Mouse (Mus musculus): ENCODE results near the gene Masp1. TPM values are rescaled to one million over a fixed set of nuclear protein-coding genes. Genes with fewer than 3 reads are reported as not detected.

The Masp1 gene
- polyA plus RNA-seq (2012; fragmentation: generic; extraction: Trizol) = 16.4 TPM

- no peaks in the 10 kb centered on the region for H3K27me3 ChIP-seq (ENCODE audit: control insufficient read depth, insufficient read depth, insufficient read length)
- H3K4me2 ChIP-seq (ENCODE audit: low read depth) = peak within 1 kb of the TSS; percentile 95
- no peaks in the 10 kb centered on the region for H3K79me2 ChIP-seq (ENCODE audit: control insufficient read depth, insufficient read depth)
- peak within 1 kb of the TSS; percentile 2 for H3ac ChIP-seq (ENCODE audit: control insufficient read depth, insufficient read length)
- H3K4me3 ChIP-seq = peak within 1 kb of the TSS; percentile 50
- no peaks in the 10 kb centered on the region for H3K36me3 ChIP-seq (ENCODE audit: control insufficient read depth, insufficient read depth)
- TF ChIP-seq MAX (IDR thresholded peaks at IDR 0.05; ENCODE audit: low read depth) (no peak), MYOD1 (IDR thresholded peaks at IDR 0.05; ENCODE audit: control insufficient read depth in 1 of 3, insufficient read length in 2 of 3, low read depth in 2 of 3) (no peak), POLR2AphosphoS2 (IDR thresholded peaks at IDR 0.05; ENCODE audit: insufficient read length, low read depth) (peak; percentile 58), SRF (IDR thresholded peaks at IDR 0.05; ENCODE audit: control insufficient read depth, insufficient read length, low read depth) (no peak), MYOG (IDR thresholded peaks at IDR 0.05; ENCODE audit: control insufficient read depth in 1 of 3, insufficient read depth in 1 of 3, insufficient read length in 2 of 3, low read depth in 2 of 3) (peak in 1 of 3 experiments; percentile 31), POLR2A (IDR thresholded peaks at IDR 0.05; ENCODE audit: insufficient read length, low read depth) (peak; percentile 59), E2F4 (IDR thresholded peaks at IDR 0.05; ENCODE audit: insufficient read depth) (no peak)
These were observed at the start of gene Masp1, which contains the start of gene Rtp4 for GRCm38 (mm10) chr16:23520235-23520871. Gene Masp1, minus strand, starts transcription at chr16:23520815. Gene Rtp4, plus strand, starts transcription at chr16:23520291.

- H3K4me3 ChIP-seq = no peak overlapping the region
- no peaks in the 10 kb centered on the region for H3K27me3 ChIP-seq (ENCODE audit: control insufficient read depth, insufficient read depth, insufficient read length)
- H3K4me2 ChIP-seq (ENCODE audit: low read depth) = no peak overlapping the region
- H3ac ChIP-seq (ENCODE audit: control insufficient read depth, insufficient read length) = no peak overlapping the region
- H3K79me2 ChIP-seq (ENCODE audit: control insufficient read depth, insufficient read depth) = no peaks in the 10 kb centered on the region
- TF ChIP-seq REST (IDR thresholded peaks at IDR 0.05; ENCODE audit: insufficient read depth, insufficient read length) (no peak), E2F4 (IDR thresholded peaks at IDR 0.05; ENCODE audit: insufficient read depth) (no peak), MYOG (IDR thresholded peaks at IDR 0.05; ENCODE audit: control insufficient read depth in 1 of 3, insufficient read depth in 1 of 3, insufficient read length in 2 of 3, low read depth in 2 of 3) (no peak), TCF3 (IDR thresholded peaks at IDR 0.05; ENCODE audit: insufficient read length, low read depth) (no peak), MYOD1 (IDR thresholded peaks at IDR 0.05; ENCODE audit: control insufficient read depth in 1 of 3, insufficient read length in 2 of 3, low read depth in 2 of 3) (no peak), USF1 (IDR thresholded peaks at IDR 0.05; ENCODE audit: low read depth) (no peak), CEBPB (IDR thresholded peaks at IDR 0.05; ENCODE audit: insufficient read depth, poor library complexity, severe bottlenecking) (no peak), MAX (IDR thresholded peaks at IDR 0.05; ENCODE audit: low read depth) (no peak), POLR2A (IDR thresholded peaks at IDR 0.05; ENCODE audit: insufficient read length, low read depth) (no peak), SRF (IDR thresholded peaks at IDR 0.05; ENCODE audit: control insufficient read depth, insufficient read length, low read depth) (no peak), POLR2AphosphoS2 (IDR thresholded peaks at IDR 0.05; ENCODE audit: insufficient read length, low read depth) (no peak), TCF12 (IDR thresholded peaks at IDR 0.05; ENCODE audit: insufficient read depth, poor library complexity, severe bottlenecking) (no peak)
- no peaks in the 10 kb centered on the region for H3K36me3 ChIP-seq (ENCODE audit: control insufficient read depth, insufficient read depth)
These were observed 47.8 kb upstream of the Masp1 start for GRCm38 (mm10) chr16:23568369-23568958.

GRCm38 (mm10) chr16:23557669-23558068 is 37.1 kb upstream of the Masp1 start:
- H3K36me3 ChIP-seq (ENCODE audit: control insufficient read depth, insufficient read depth) = no peaks in the 10 kb centered on the region
- H3ac ChIP-seq (ENCODE audit: control insufficient read depth, insufficient read length) = no peak overlapping the region
- H3K79me2 ChIP-seq (ENCODE audit: control insufficient read depth, insufficient read depth) = no peaks in the 10 kb centered on the region
- no peak overlapping the region for H3K4me3 ChIP-seq
- no peak overlapping the region for H3K4me2 ChIP-seq (ENCODE audit: low read depth)
- no peaks in the 10 kb centered on the region for H3K27me3 ChIP-seq (ENCODE audit: control insufficient read depth, insufficient read depth, insufficient read length)
- TF ChIP-seq MYOD1 (IDR thresholded peaks at IDR 0.05; ENCODE audit: control insufficient read depth in 1 of 3, insufficient read length in 2 of 3, low read depth in 2 of 3) (no peak), TCF12 (IDR thresholded peaks at IDR 0.05; ENCODE audit: insufficient read depth, poor library complexity, severe bottlenecking) (no peak), POLR2A (IDR thresholded peaks at IDR 0.05; ENCODE audit: insufficient read length, low read depth) (no peak), MAX (IDR thresholded peaks at IDR 0.05; ENCODE audit: low read depth) (no peak), POLR2AphosphoS2 (IDR thresholded peaks at IDR 0.05; ENCODE audit: insufficient read length, low read depth) (no peak), SRF (IDR thresholded peaks at IDR 0.05; ENCODE audit: control insufficient read depth, insufficient read length, low read depth) (no peak), TCF3 (IDR thresholded peaks at IDR 0.05; ENCODE audit: insufficient read length, low read depth) (no peak), E2F4 (IDR thresholded peaks at IDR 0.05; ENCODE audit: insufficient read depth) (no peak), CEBPB (IDR thresholded peaks at IDR 0.05; ENCODE audit: insufficient read depth, poor library complexity, severe bottlenecking) (no peak)

GRCm38 (mm10) chr16:23557195-23557594 is 36.6 kb upstream of the Masp1 start:
- Histone ChIP-seq H3K4me2 (ENCODE audit: low read depth) (no peak overlapping the region), H3K79me2 (ENCODE audit: control insufficient read depth, insufficient read depth) (no peaks in the 10 kb centered on the region), H3ac (ENCODE audit: control insufficient read depth, insufficient read length) (no peak overlapping the region), H3K4me3 (no peak overlapping the region), H3K27me3 (ENCODE audit: control insufficient read depth, insufficient read depth, insufficient read length) (no peaks in the 10 kb centered on the region), H3K36me3 (ENCODE audit: control insufficient read depth, insufficient read depth) (no peaks in the 10 kb centered on the region)
- TF ChIP-seq MYOD1 (IDR thresholded peaks at IDR 0.05; ENCODE audit: control insufficient read depth in 1 of 3, insufficient read length in 2 of 3, low read depth in 2 of 3) (no peak), TCF12 (IDR thresholded peaks at IDR 0.05; ENCODE audit: insufficient read depth, poor library complexity, severe bottlenecking) (no peak), SRF (IDR thresholded peaks at IDR 0.05; ENCODE audit: control insufficient read depth, insufficient read length, low read depth) (no peak), MAX (IDR thresholded peaks at IDR 0.05; ENCODE audit: low read depth) (no peak), CEBPB (IDR thresholded peaks at IDR 0.05; ENCODE audit: insufficient read depth, poor library complexity, severe bottlenecking) (no peak), TCF3 (IDR thresholded peaks at IDR 0.05; ENCODE audit: insufficient read length, low read depth) (no peak), POLR2A (IDR thresholded peaks at IDR 0.05; ENCODE audit: insufficient read length, low read depth) (no peak), POLR2AphosphoS2 (IDR thresholded peaks at IDR 0.05; ENCODE audit: insufficient read length, low read depth) (no peak)
